Mouse (Mus musculus) MEL (cell line): ENCODE results near the gene Gm5485. TPM values are rescaled to one million over a fixed set of nuclear protein-coding genes. Genes with fewer than 3 reads are reported as not detected.

Experiments
- DNase-seq: peaks from one replicate; pipeline ENCODE4 v3.0.0; 2011; ENCODE audit warnings: low read depth, low spot score
- H3K27ac ChIP-seq: 2 replicates; pipeline ENCODE4 v1.5.1; 2012; ENCODE audit warnings: low read depth, mild to moderate bottlenecking, control low read depth, low read length, moderate library complexity; ENCODE audit not compliant: control insufficient read depth
- H3K27me3 ChIP-seq, 2 experiments: fragments of 150-350 bp in 1 of 2; sonication (generic) in 1 of 2; 2 replicates each; pipeline ENCODE4 v1.6.1; 2012; ENCODE audit warnings: low read length in 2 of 2, mild to moderate bottlenecking in 2 of 2, improper control_type of control experiment in 1 of 2, moderate library complexity in 1 of 2; ENCODE audit not compliant: insufficient read depth in 2 of 2, control insufficient read depth in 1 of 2
- H3K36me3 ChIP-seq, 2 experiments: 2 replicates each; pipeline ENCODE4 v1.6.1; 2012 to 2014; ENCODE audit warnings: low read length in 2 of 2, improper control_type of control experiment in 1 of 2, inconsistent platforms in 1 of 2, mild to moderate bottlenecking in 1 of 2; ENCODE audit not compliant: insufficient read depth in 2 of 2, control insufficient read depth in 1 of 2
- H3K4me1 ChIP-seq, 2 experiments: fragments of 150-350 bp in 1 of 2; sonication (generic) in 1 of 2; 2 replicates each; pipeline ENCODE4 v1.6.1; 2012; ENCODE audit warnings: low read length in 2 of 2, improper control_type of control experiment in 1 of 2, mild to moderate bottlenecking in 1 of 2; ENCODE audit not compliant: insufficient read depth in 2 of 2, control insufficient read depth in 1 of 2
- H3K4me3 ChIP-seq, 2 experiments: fragments of 150-350 bp in 1 of 2; sonication (generic) in 1 of 2; 2 replicates each; pipeline ENCODE4 v1.5.1; 2012; ENCODE audit warnings: low read depth in 2 of 2, low read length in 2 of 2, mild to moderate bottlenecking in 2 of 2, moderate library complexity in 2 of 2, control low read depth in 1 of 2, improper control_type of control experiment in 1 of 2; ENCODE audit not compliant: control insufficient read depth in 1 of 2, insufficient read depth in 1 of 2
- H3K79me2 ChIP-seq: 2 replicates; pipeline ENCODE4 v1.6.1; 2012; ENCODE audit warnings: mild to moderate bottlenecking, low read length, moderate library complexity; ENCODE audit not compliant: control insufficient read depth, poor library complexity, insufficient read depth
- H3K9ac ChIP-seq: 2 replicates; pipeline ENCODE4 v1.6.1; 2012; ENCODE audit warnings: low read depth, mild to moderate bottlenecking, control low read depth, low read length, moderate library complexity; ENCODE audit not compliant: control insufficient read depth, poor library complexity, severe bottlenecking
- H3K9me3 ChIP-seq: fragments of 150-350 bp; sonication (generic); replicated peaks from 2 replicates; pipeline ENCODE4 v1.6.1; 2012; ENCODE audit warnings: mild to moderate bottlenecking, low read length, improper control_type of control experiment, moderate library complexity; ENCODE audit not compliant: insufficient read depth
- E2F4 ChIP-seq: IDR thresholded peaks from 2 replicates; pipeline ENCODE4 v1.6.1; 2011; ENCODE audit warnings: low read depth, low read length, improper control_type of control experiment, borderline replicate concordance
- ELF1 ChIP-seq: IDR thresholded peaks from 2 replicates; pipeline ENCODE4 v1.6.1; 2014; ENCODE audit warnings: low read depth, mild to moderate bottlenecking, inconsistent platforms, low read length, improper control_type of control experiment, moderate library complexity
- EP300 ChIP-seq, 2 experiments: IDR thresholded peaks; 2 replicates each; pipeline ENCODE4 v1.6.1; 2011; ENCODE audit warnings: improper control_type of control experiment in 2 of 2, low read length in 2 of 2, low read depth in 1 of 2, mild to moderate bottlenecking in 1 of 2
- GATA1 ChIP-seq: IDR thresholded peaks from 2 replicates; pipeline ENCODE4 v1.6.1; 2011; ENCODE audit warnings: low read depth, low read length, improper control_type of control experiment
- JUND ChIP-seq: IDR thresholded peaks from 2 replicates; pipeline ENCODE4 v1.6.1; 2011; ENCODE audit warnings: low read depth, mild to moderate bottlenecking, improper control_type of control experiment, low read length
- KAT2A ChIP-seq: conservative IDR thresholded peaks from 2 replicates; pipeline ENCODE4 v1.6.1; 2012; ENCODE audit warnings: low read depth, low read length, improper control_type of control experiment, inconsistent platforms
- MAX ChIP-seq: IDR thresholded peaks from 2 replicates; pipeline ENCODE4 v1.6.1; 2011; ENCODE audit warnings: low read length, improper control_type of control experiment
- MEF2A ChIP-seq: IDR thresholded peaks from 2 replicates; pipeline ENCODE4 v1.6.1; 2014; ENCODE audit warnings: low read depth, mild to moderate bottlenecking, inconsistent platforms, low read length, improper control_type of control experiment; ENCODE audit not compliant: poor library complexity, insufficient replicate concordance, severe bottlenecking; ENCODE audit errors: extremely low read depth
- MXI1 ChIP-seq: IDR thresholded peaks from 2 replicates; pipeline ENCODE4 v1.6.1; 2011; ENCODE audit warnings: mild to moderate bottlenecking, low read depth, low read length, improper control_type of control experiment
- MYB ChIP-seq: IDR thresholded peaks from 2 replicates; pipeline ENCODE4 v1.6.1; 2011; ENCODE audit warnings: mild to moderate bottlenecking, low read depth, low read length, improper control_type of control experiment
- NELFE ChIP-seq: IDR thresholded peaks from 2 replicates; pipeline ENCODE4 v1.6.1; 2011; ENCODE audit warnings: low read depth, low read length, improper control_type of control experiment
- RAD21 ChIP-seq: IDR thresholded peaks from 2 replicates; pipeline ENCODE4 v1.6.1; 2011; ENCODE audit warnings: mild to moderate bottlenecking, low read depth, low read length, improper control_type of control experiment
- SIN3A ChIP-seq: IDR thresholded peaks from 2 replicates; pipeline ENCODE4 v1.6.1; 2012; ENCODE audit warnings: low read length, improper control_type of control experiment, inconsistent platforms
- TBP ChIP-seq: IDR thresholded peaks from 2 replicates; pipeline ENCODE4 v1.8.0; 2011; ENCODE audit warnings: low read depth, low read length, improper control_type of control experiment
- TCF12 ChIP-seq: IDR thresholded peaks from 2 replicates; pipeline ENCODE4 v1.6.1; 2014; ENCODE audit warnings: low read depth, mild to moderate bottlenecking, inconsistent platforms, low read length, improper control_type of control experiment, moderate library complexity
- ZKSCAN1 ChIP-seq: IDR thresholded peaks from 2 replicates; pipeline ENCODE4 v1.6.1; 2012; ENCODE audit warnings: low read depth, mild to moderate bottlenecking, inconsistent platforms, low read length, improper control_type of control experiment, moderate library complexity
- ZMIZ1 ChIP-seq: IDR thresholded peaks from 2 replicates; pipeline ENCODE4 v1.6.1; 2012; ENCODE audit warnings: low read depth, mild to moderate bottlenecking, inconsistent platforms, low read length, improper control_type of control experiment, moderate library complexity
- ZNF384 ChIP-seq: IDR thresholded peaks from 2 replicates; pipeline ENCODE4 v1.6.1; 2012; ENCODE audit warnings: low read depth, mild to moderate bottlenecking, inconsistent platforms, low read length, improper control_type of control experiment
- polyA plus RNA-seq, 2 experiments: library from polyadenylated mRNA; stranded (reverse) in 1 of 2; unstranded in 1 of 2; fragments of >175 nt in 1 of 2; fragments of >200 nt in 1 of 2; gene quantifications; 2 replicates each; pipeline versions ENCODE4 v1.2.1 to v1.2.4; 2012; ENCODE audit warnings: low replicate concordance in 2 of 2, low read depth in 1 of 2; ENCODE audit not compliant: insufficient read length in 2 of 2, insufficient read depth in 1 of 2, missing spikeins in 1 of 2
- total RNA-seq: library from RNA; depleted of rRNA; stranded (reverse); fragments of 300-350 nt; gene quantifications from 2 replicates; pipeline ENCODE4 v1.2.3, GENCODE M21; 2012; rRNA removed

Gm5485 gene
- total RNA-seq (not detected in 2 replicates), polyA plus RNA-seq (not detected)

- no peaks in the 10 kb centered on the region for H3K9me3 ChIP-seq
- H3K36me3 ChIP-seq: no peaks in the 10 kb centered on the region
- H3K27me3 ChIP-seq: no peaks in the 10 kb centered on the region
- H3K9ac ChIP-seq: no peak within 1 kb of the TSS
- TF ChIP-seq ZNF384 (no peak), GATA1 (no peak), KAT2A (no peak), MAX (no peak), TBP (no peak), EP300 (IDR thresholded peaks at IDR 0.05; ENCODE audit: low read depth in 1 of 2, low read length in 2 of 2) (no peak), NELFE (no peak), SIN3A (no peak), TCF12 (no peak), E2F4 (no peak), RAD21 (no peak), ELF1 (no peak), MYB (no peak)
- H3K27ac ChIP-seq: no peak within 1 kb of the TSS
- H3K79me2 ChIP-seq: no peaks in the 10 kb centered on the region
- no peaks in the 10 kb centered on the region for H3K4me1 ChIP-seq
- no peak for DNase-seq
- H3K4me3 ChIP-seq: no peak within 1 kb of the TSS
Observed at GRCm38 (mm10) chr16:48412246-48412645, at the start of gene Gm5485. Gene Gm5485, minus strand, starts transcription at chr16:48412416.

GRCm38 (mm10) chr16:48453264-48453663 is 41.0 kb upstream of the Gm5485 start:
- TF ChIP-seq JUND: no peak
- no peak for TF ChIP-seq MEF2A
- TF ChIP-seq ZKSCAN1: no peak
- no peak for TF ChIP-seq MXI1
- no peak for TF ChIP-seq ZMIZ1
- Histone ChIP-seq H3K36me3 (no peaks in the 10 kb centered on the region), H3K4me1 (no peaks in the 10 kb centered on the region), H3K27ac (no peak overlapping the region), H3K9ac (no peak overlapping the region), H3K9me3 (no peaks in the 10 kb centered on the region), H3K4me3 (no peak overlapping the region), H3K27me3 (no peaks in the 10 kb centered on the region), H3K79me2 (no peaks in the 10 kb centered on the region)
- DNase-seq: no peak
